Mouse (Mus musculus) 3134 (cell line): ENCODE data around the gene Sars2.
"Not testable (repeated sequence)": the region's sequence is repeated elsewhere in the genome, so short reads cannot be mapped to it uniquely, and the experiment has no call there.

ENCODE experiments used
- DNase-seq: peaks from one replicate; pipeline ENCODE4 v3.0.0-alpha.2; 2011; ENCODE audit warnings: low spot score; ENCODE audit not compliant: insufficient read length; ENCODE audit errors: extremely low read depth

Gene Sars2

GRCm38 (mm10) chr7:28741709-28742438 is at the start of gene Sars2, which contains the start of gene Mrps12:
TSS of gene Sars2 (plus strand) at chr7:28741992.
TSS of gene Mrps12 (minus strand) at chr7:28741820.
- DNase-seq, result peak; percentile 95

GRCm38 (mm10) chr7:28692545-28693320 is 49.1 kb upstream of the Sars2 start, which contains the start of gene Fbxo27:
TSS of gene Fbxo27 (plus strand) at chr7:28692849.
- no peak for DNase-seq

- no peak for DNase-seq
These were observed 48.3 kb upstream of the Sars2 start for GRCm38 (mm10) chr7:28693321-28693966.

GRCm38 (mm10) chr7:28694423-28694822 is 47.4 kb upstream of the Sars2 start:
- no peak for DNase-seq

GRCm38 (mm10) chr7:28694966-28695511 is 46.8 kb upstream of the Sars2 start:
- no peak for DNase-seq

GRCm38 (mm10) chr7:28697277-28697676 is 44.5 kb upstream of the Sars2 start:
- no peak for DNase-seq

- DNase-seq, result no peak
These were observed 41.5 kb upstream of the Sars2 start for GRCm38 (mm10) chr7:28700269-28700668.

- not testable (repeated sequence) for DNase-seq
These were observed 40.5 kb upstream of the Sars2 start for GRCm38 (mm10) chr7:28701306-28701705.

GRCm38 (mm10) chr7:28702601-28703143 is 39.1 kb upstream of the Sars2 start:
- no peak for DNase-seq

GRCm38 (mm10) chr7:28709454-28709853 is 32.3 kb upstream of the Sars2 start:
- no peak for DNase-seq

- DNase-seq, result no peak
These were observed 30.8 kb upstream of the Sars2 start for GRCm38 (mm10) chr7:28710962-28711361.

GRCm38 (mm10) chr7:28714667-28715066 is 27.1 kb upstream of the Sars2 start:
- no peak for DNase-seq

- DNase-seq, result no peak
These were observed 26.2 kb upstream of the Sars2 start for GRCm38 (mm10) chr7:28715598-28715997.

- peak; percentile 82 for DNase-seq
These were observed 25.1 kb upstream of the Sars2 start, which contains the start of gene Fbxo17 for GRCm38 (mm10) chr7:28716590-28717281. TSS of gene Fbxo17 (plus strand) at chr7:28716804.

GRCm38 (mm10) chr7:28717726-28718125 is 24.1 kb upstream of the Sars2 start:
- DNase-seq, result no peak

GRCm38 (mm10) chr7:28719159-28719558 is 22.6 kb upstream of the Sars2 start:
- no peak for DNase-seq

GRCm38 (mm10) chr7:28719650-28720049 is 22.1 kb upstream of the Sars2 start:
- DNase-seq, result no peak

GRCm38 (mm10) chr7:28720753-28721537 is 20.8 kb upstream of the Sars2 start:
- no peak for DNase-seq

GRCm38 (mm10) chr7:28722079-28722478 is 19.7 kb upstream of the Sars2 start:
- no peak for DNase-seq
